Mouse (Mus musculus) T-helper 1 cell (primary cell): ENCODE results near the gene Akap2.

ENCODE experiments used
- in situ Hi-C: fragments of 300-600 bp; cut with MboI, MseI; formaldehyde crosslinking; loops from one replicate; pipeline ENCODE4 v1.15.1; 2025; ENCODE audit warnings: high pct_unique_total_duplicates

Akap2 gene

DNA sequence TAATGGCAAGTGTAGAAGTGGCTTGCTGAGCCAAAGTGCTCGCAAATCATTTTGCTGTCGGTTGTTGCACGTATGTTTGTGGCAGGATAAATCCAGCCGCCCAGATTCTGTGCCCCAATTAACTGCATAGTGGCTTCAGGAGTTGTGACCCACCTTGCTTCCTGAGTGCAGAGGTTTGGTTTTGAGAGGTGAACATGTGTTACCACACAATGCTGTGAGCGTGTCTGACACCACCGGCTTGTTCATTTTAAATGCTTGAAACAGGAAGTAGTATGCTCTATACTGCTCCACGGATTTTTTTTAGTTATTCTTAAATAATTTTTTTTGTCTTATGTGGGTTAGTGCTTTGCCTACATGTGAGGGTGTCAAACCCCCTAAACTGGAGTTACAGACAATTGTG is 114.9 kb downstream of the Akap2 start:
- in situ Hi-C loops: no loop called here

- in situ Hi-C loops: no loop called here
Measured at GRCm38 (mm10) chr4:57833060-57833459, 115.6 kb downstream of the Akap2 start.

DNA sequence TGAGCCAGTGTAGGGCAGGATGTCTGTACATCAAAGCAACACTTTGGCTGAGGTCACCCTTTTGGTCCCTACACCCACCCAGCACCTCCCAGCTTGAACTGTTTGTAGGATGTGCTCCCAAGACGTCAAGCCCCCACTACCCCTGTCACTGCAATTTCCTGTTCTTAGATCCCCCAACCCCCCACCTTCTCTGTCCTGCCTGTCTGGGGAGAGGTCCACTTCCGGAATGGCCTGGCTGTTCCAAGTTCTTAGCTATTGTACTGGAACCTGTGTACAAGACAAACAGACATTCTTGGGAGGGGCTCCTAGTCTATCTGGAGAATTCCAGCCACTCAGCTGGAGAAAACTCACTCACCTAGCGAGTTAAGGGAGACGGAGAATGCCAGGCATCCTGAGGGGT is 116.7 kb downstream of the Akap2 start:
- in situ Hi-C loops: no loop called here

GRCm38 (mm10) chr4:57837089-57837488 is 119.6 kb downstream of the Akap2 start:
- in situ Hi-C loops: no loop called here

DNA sequence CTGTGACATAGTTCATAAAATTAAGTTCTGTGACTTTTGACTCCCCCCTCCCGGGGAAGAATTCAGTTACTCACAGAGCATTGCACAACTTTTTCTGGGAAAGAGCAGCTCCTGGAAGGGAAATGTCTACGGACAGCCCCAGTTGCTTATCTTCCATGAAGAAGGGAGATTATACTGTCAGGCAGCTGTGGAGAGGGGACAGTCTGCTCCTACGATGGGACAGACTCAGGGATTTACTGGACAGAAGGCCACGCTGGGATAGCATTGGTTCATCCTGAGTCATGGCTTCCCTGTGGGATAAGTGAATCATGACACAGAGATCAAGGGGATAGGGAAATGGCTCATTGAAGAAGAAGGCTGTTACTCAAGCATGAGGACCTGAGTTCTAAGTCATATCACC is 121.9 kb downstream of the Akap2 start:
- in situ Hi-C loops: no loop called here

GRCm38 (mm10) chr4:57841911-57842310 is 124.5 kb downstream of the Akap2 start:
- in situ Hi-C loops: no loop called here

- in situ Hi-C loops: no loop called here
Measured at GRCm38 (mm10) chr4:57842472-57843305, 125.2 kb downstream of the Akap2 start.

GRCm38 (mm10) chr4:57845031-57845431 is 127.6 kb downstream of the Akap2 start:
- in situ Hi-C loops: no loop called here

DNA sequence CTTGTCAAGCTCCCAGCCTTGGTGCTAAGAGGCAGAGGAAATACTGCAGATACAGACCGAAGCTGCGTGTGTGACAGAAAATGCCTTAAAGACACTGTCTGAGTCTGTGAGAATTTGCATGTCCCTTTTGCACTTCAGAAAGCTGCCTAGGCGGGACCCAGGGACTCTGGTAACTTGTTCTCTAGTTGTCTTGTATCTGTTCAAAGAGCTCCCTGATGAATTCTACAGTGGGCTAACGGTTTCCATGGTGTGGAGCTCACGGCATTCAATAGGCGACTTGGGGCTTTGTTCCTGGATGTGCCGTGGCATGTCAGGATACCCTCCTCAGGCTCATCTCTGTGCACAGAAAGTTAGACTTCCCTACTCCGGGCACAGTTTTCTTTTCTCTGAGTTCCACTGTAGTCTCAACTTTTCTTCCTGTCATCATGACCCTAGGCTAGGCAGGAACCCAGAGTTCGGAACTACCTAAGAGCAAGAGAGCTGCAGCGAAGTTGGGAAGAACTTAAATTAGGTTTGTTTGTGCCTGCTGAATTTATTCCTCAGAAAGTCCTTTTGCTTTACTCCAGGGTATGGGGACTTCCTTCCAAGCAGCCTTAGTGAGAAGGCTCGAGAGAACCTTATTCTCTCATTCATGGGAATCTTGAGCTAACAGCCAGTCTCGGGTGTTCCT is 128.2 kb downstream of the Akap2 start:
- in situ Hi-C loops: no loop called here

- in situ Hi-C loops: no loop called here
Measured at GRCm38 (mm10) chr4:57846381-57846990, 129.0 kb downstream of the Akap2 start.

DNA sequence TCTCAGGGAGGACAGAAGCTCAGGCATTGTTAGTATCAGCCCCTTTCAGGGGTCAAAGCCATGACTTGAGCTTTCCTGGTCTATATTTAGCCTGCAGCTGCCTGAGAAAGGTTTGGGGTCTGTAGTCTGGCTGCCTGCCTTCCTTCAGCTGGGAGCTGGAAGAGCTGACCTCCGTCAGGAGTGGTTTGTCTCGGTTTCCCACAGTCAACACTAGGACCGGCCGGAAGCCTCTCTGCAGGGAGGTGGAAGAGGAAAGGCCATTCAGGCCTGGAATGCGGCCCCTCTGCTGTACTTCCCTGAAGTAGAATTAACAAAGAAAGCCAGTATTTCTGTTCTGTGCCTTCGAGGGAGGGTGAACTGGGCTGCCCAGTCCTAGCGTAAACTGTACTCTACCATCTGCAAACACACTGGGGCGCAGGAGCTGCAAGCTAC is 129.6 kb downstream of the Akap2 start:
- in situ Hi-C loops: no loop called here

- in situ Hi-C loops: no loop called here
Measured at GRCm38 (mm10) chr4:57847676-57848075, 130.2 kb downstream of the Akap2 start.

- in situ Hi-C loops: no loop called here
Measured at GRCm38 (mm10) chr4:57849465-57849864, 132.0 kb downstream of the Akap2 start.

DNA sequence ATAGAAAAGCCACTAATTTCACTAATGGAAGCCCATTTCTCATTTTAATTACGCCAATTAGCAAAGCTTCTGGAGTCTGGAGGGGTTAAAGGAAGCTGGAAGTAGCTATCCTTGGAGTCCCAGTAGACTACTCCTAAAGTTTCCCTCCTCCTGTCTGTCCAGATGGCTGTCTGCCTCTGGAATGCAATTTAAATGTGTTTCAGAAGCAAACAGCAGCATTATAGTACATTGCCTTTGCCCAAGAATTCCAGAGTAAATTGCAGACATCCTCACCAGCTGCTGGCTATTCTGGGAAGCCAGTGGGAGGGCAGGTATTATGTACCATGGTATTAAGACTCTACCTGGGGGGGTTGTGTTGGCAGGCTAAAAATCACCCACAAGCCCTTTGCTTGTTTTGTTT is 134.3 kb downstream of the Akap2 start:
- in situ Hi-C loops: no loop called here

GRCm38 (mm10) chr4:57852461-57853040 is 135.1 kb downstream of the Akap2 start:
- in situ Hi-C loops: no loop called here

DNA sequence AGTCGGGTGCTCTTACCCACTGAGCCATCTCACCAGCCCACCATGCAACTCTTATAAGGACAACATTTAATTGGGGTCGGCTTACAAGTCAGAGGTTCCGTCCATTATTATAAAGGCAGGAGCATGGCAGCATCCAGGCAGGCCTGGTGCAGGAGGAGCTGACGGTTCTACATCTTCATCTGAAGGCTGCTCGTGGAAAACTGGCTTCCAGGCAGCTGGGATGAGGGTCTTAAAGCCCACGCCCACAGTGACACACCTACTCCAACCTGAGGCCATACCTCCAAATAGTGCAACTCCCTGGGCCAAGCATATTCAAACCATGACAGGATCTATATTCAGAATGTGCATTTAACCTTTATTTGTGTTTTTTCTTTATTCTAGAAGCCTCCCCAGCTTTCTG is 136.7 kb downstream of the Akap2 start:
- in situ Hi-C loops: no loop called here

- in situ Hi-C loops: no loop called here
Measured at GRCm38 (mm10) chr4:57855281-57855941, 138.0 kb downstream of the Akap2 start.

GRCm38 (mm10) chr4:57856673-57857072 is 139.2 kb downstream of the Akap2 start:
- in situ Hi-C loops: no loop called here

DNA sequence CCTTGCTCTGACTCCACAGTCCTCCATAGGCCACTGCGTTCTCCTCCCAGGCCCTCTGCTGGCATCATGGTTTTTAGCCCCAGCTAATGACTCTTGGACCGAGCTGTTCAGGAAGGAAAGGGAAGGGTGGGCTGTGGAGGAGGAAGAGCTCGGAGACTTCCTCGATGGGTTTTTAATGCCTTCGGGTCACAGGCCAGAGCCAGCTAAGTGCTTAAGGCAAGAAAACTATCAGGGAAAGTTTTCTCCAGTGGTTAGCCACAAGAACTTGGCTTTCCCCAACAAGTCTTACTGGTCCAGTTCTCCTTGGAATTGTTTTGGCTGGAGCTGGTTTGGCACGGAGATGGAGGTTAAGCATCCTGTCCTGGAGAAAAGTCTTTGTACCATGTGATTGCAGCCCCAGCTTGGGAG is 142.8 kb downstream of the Akap2 start:
- in situ Hi-C loops: no loop called here

DNA sequence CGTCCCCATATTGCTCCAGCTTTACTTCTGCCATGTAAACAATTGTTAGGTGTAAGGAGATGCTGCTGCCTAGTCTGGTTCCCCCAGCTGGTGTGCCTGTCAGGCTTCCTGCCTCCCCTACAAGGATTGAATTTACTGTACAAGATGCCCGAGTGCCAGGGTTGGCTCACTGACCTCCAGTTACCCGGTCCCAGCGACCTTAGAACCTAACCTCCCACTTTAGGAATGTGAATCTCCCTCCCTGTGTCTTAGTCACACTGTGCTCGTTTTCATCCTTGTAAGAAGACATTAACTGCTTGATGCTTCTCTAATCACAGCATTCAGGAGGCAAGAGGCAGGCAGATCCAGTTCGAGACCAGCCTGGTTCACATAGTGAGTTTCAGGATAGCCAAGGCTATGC is 143.7 kb downstream of the Akap2 start:
- in situ Hi-C loops: no loop called here

DNA sequence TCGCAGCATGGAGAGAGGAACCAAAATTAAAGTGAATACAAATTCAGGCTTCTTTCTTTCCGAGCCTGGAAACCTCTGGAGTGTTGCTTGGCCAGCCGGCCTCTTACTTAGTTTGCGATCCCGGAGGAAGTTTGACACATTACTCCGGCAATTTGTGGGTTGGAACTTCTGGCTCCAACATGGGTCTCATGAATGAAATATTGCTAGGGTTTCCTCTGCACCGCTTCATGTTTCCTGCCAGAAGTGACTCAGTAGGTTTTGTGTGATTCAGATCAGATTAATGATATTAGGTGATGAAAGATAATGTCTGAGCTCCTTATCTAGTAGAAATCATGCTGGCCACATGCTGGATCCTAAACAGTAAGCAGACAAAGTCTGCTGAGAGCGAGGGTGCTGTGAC is 144.4 kb downstream of the Akap2 start:
- in situ Hi-C loops: no loop called here
